Mouse (Mus musculus) CH12.LX (cell line): ENCODE measurements at regions not wholly inside any gene's neighbourhood (a gene's known extent, or its start where the extent isn't known, plus 50 kb on each side); places are given as distances from the start of the nearest gene placed in this dataset.
A peak's percentile ranks its signal among the peaks of the same experiment; 100 is the strongest.

ENCODE experiments used
- DNase-seq: peaks from one replicate; pipeline ENCODE4 v3.0.0-alpha.2; 2013; ENCODE audit errors: extremely low read depth
- H3K27ac ChIP-seq: 2 replicates; pipeline ENCODE4 v1.5.1; 2012; ENCODE audit warnings: low read depth, mild to moderate bottlenecking, control low read depth, moderate library complexity; ENCODE audit not compliant: insufficient read depth
- H3K27me3 ChIP-seq: replicated peaks from 2 replicates; pipeline ENCODE3; 2012; ENCODE audit warnings: inconsistent platforms
- H3K36me3 ChIP-seq, 2 experiments: replicated peaks in 1 of 2; 2 replicates each; pipeline versions ENCODE3 to v1.6.1; 2012; ENCODE audit warnings: inconsistent platforms in 1 of 2, low read length in 1 of 2, mild to moderate bottlenecking in 1 of 2, mixed read lengths in 1 of 2, moderate library complexity in 1 of 2; ENCODE audit not compliant: control insufficient read depth in 1 of 2, insufficient read depth in 1 of 2
- H3K4me1 ChIP-seq, 2 experiments: 2 replicates each; pipeline ENCODE4 v1.6.1; 2012; ENCODE audit warnings: inconsistent platforms in 1 of 2, moderate library complexity in 1 of 2; ENCODE audit not compliant: insufficient read depth in 2 of 2, control insufficient read depth in 1 of 2
- H3K4me2 ChIP-seq: 2 replicates; pipeline ENCODE4 v1.6.1; 2012; ENCODE audit warnings: low read depth, mild to moderate bottlenecking, control low read depth; ENCODE audit not compliant: poor library complexity, insufficient read depth, severe bottlenecking
- H3K4me3 ChIP-seq, 3 experiments: fragments of 150-350 bp in 1 of 3; sonication (generic) in 1 of 3; replicated peaks in 1 of 3; 2 replicates each; pipeline versions ENCODE3 to v1.5.1; 2011 to 2012; ENCODE audit warnings: low read depth in 2 of 3, low read length in 2 of 3, mild to moderate bottlenecking in 2 of 3, moderate library complexity in 2 of 3, control low read depth in 1 of 3, improper control_type of control experiment in 1 of 3, inconsistent platforms in 1 of 3, mixed read lengths in 1 of 3; ENCODE audit not compliant: poor library complexity in 1 of 3
- H3K79me2 ChIP-seq: replicated peaks from 2 replicates; pipeline ENCODE4 v1.6.1; 2012; ENCODE audit warnings: mild to moderate bottlenecking, moderate library complexity; ENCODE audit not compliant: control insufficient read depth, poor library complexity, insufficient read depth, severe bottlenecking; ENCODE audit errors: extremely low read depth
- H3K9ac ChIP-seq: 2 replicates; pipeline ENCODE4 v1.6.1; 2012; ENCODE audit warnings: low read depth, mild to moderate bottlenecking, control low read depth, moderate library complexity; ENCODE audit not compliant: insufficient read depth
- H3K9me3 ChIP-seq: replicated peaks from 2 replicates; pipeline ENCODE3; 2012; ENCODE audit warnings: low read length, inconsistent platforms, mixed read lengths
- BHLHE40 ChIP-seq: IDR thresholded peaks from 2 replicates; pipeline ENCODE4 v1.6.1; 2011; ENCODE audit warnings: mild to moderate bottlenecking, low read depth, low read length, improper control_type of control experiment
- CHD2 ChIP-seq: IDR thresholded peaks from 2 replicates; pipeline ENCODE4 v1.6.1; 2011; ENCODE audit warnings: low read length, improper control_type of control experiment
- CTCF ChIP-seq, 2 experiments: IDR thresholded peaks in 1 of 2; conservative IDR thresholded peaks in 1 of 2; 2 replicates each; pipeline ENCODE4 v1.5.1; 2011 to 2012; ENCODE audit warnings: low read depth in 2 of 2, low read length in 2 of 2, improper control_type of control experiment in 1 of 2, inconsistent platforms in 1 of 2, mild to moderate bottlenecking in 1 of 2, moderate library complexity in 1 of 2
- ELF1 ChIP-seq: IDR thresholded peaks from 2 replicates; pipeline ENCODE4 v1.6.1; 2014; ENCODE audit warnings: low read depth, mild to moderate bottlenecking, inconsistent platforms, low read length, improper control_type of control experiment
- EP300 ChIP-seq: IDR thresholded peaks from 2 replicates; pipeline ENCODE4 v1.6.1; 2011; ENCODE audit warnings: low read length, improper control_type of control experiment
- ETS1 ChIP-seq: conservative IDR thresholded peaks from 2 replicates; pipeline ENCODE4 v1.6.1; 2012; ENCODE audit warnings: low read depth, mild to moderate bottlenecking, inconsistent platforms, low read length, improper control_type of control experiment, moderate library complexity
- GABPA ChIP-seq: IDR thresholded peaks from 2 replicates; pipeline ENCODE4 v1.6.1; 2012; ENCODE audit warnings: low read depth, low read length, improper control_type of control experiment, inconsistent platforms; ENCODE audit not compliant: insufficient replicate concordance
- MAX ChIP-seq: IDR thresholded peaks from 2 replicates; pipeline ENCODE4 v1.6.1; 2011; ENCODE audit warnings: low read length, improper control_type of control experiment
- MAZ ChIP-seq: IDR thresholded peaks from 2 replicates; pipeline ENCODE4 v1.6.1; 2012; ENCODE audit warnings: low read depth, mild to moderate bottlenecking, inconsistent platforms, low read length, improper control_type of control experiment, moderate library complexity
- MXI1 ChIP-seq: IDR thresholded peaks from 2 replicates; pipeline ENCODE4 v1.6.1; 2011; ENCODE audit warnings: mild to moderate bottlenecking, low read depth, low read length, improper control_type of control experiment
- NRF1 ChIP-seq: IDR thresholded peaks from 2 replicates; pipeline ENCODE4 v1.6.1; 2014; ENCODE audit warnings: low read depth, mild to moderate bottlenecking, inconsistent platforms, low read length, improper control_type of control experiment, moderate library complexity
- RAD21 ChIP-seq: IDR thresholded peaks from 2 replicates; pipeline ENCODE4 v1.6.1; 2011; ENCODE audit warnings: low read depth, mild to moderate bottlenecking, low read length, improper control_type of control experiment, moderate library complexity
- SMC3 ChIP-seq: IDR thresholded peaks from 2 replicates; pipeline ENCODE4 v1.6.1; 2011; ENCODE audit warnings: low read depth, low read length, improper control_type of control experiment
- TCF12 ChIP-seq: IDR thresholded peaks from 2 replicates; pipeline ENCODE4 v1.6.1; 2014; ENCODE audit warnings: low read depth, mild to moderate bottlenecking, inconsistent platforms, low read length, improper control_type of control experiment
- ZKSCAN1 ChIP-seq: IDR thresholded peaks from 2 replicates; pipeline ENCODE4 v1.6.1; 2012; ENCODE audit warnings: low read depth, inconsistent platforms, low read length, improper control_type of control experiment, borderline replicate concordance
- dilution Hi-C: fragments of 300-500 bp; cut with MboI; formaldehyde crosslinking; loops from 2 replicates; pipeline ENCODE4 v1.14.3; 2020; ENCODE audit warnings: low sequenced_read_pairs; ENCODE audit not compliant: extremely low pct_unique_long_range_greater_than_20kb, extremely low pct_ligation_motif_present
- in situ Hi-C: fragments of 300-500 bp; cut with MboI; formaldehyde crosslinking; loops from 3 replicates; pipeline ENCODE4 v1.14.3; 2019; ENCODE audit warnings: low sequenced_read_pairs, low pct_ligation_motif_present, low pct_unique_long_range_greater_than_20kb, mixed read lengths

- no peaks in the 10 kb centered on the region for H3K79me2 ChIP-seq
- H3K4me3 ChIP-seq = no peak overlapping the region
- DNase-seq = peak; percentile 47
- H3K9ac ChIP-seq = no peak overlapping the region
- H3K9me3 ChIP-seq = no peaks in the 10 kb centered on the region
- H3K4me1 ChIP-seq = peaks cover 7 to 43% of the 10 kb centered on the region in 2 experiments; a peak in 3 of 4 replicates
- TF ChIP-seq GABPA (no peak), ZKSCAN1 (no peak), MXI1 (no peak), CHD2 (no peak), TCF12 (0 out of 2 replicates have a peak, but pooled peaks have one; percentile 25), NRF1 (no peak), ETS1 (no peak), MAX (no peak)
- no peak overlapping the region for H3K4me2 ChIP-seq
- no peaks in the 10 kb centered on the region for H3K36me3 ChIP-seq
- H3K27ac ChIP-seq = no peak overlapping the region
- dilution Hi-C loops (no loop called here), in situ Hi-C loops (no loop called here)
- peaks cover 2% of the 10 kb centered on the region for H3K27me3 ChIP-seq
Measured at GRCm38 (mm10) chr16:13013891-13014644, 95.4 kb upstream of the Ercc4 start.

GRCm38 (mm10) chr16:13022875-13023274, 86.6 kb upstream of the Ercc4 start:
- peak; percentile 70 for DNase-seq
- TF ChIP-seq RAD21 (peak; percentile 40), BHLHE40 (no peak), MAZ (no peak), SMC3 (peak; percentile 83), EP300 (no peak), ELF1 (no peak), CTCF (conservative IDR thresholded peaks at IDR 0.05 in 1 of 2, IDR thresholded peaks at IDR 0.05 in 1 of 2; ENCODE audit: low read depth in 2 of 2, low read length in 2 of 2) (peak; percentile 87 to 91)

More at GRCm38 (mm10) chr16:13022875-13023274, 86.6 kb upstream of the Ercc4 start:
- dilution Hi-C loops = no loop called here
- no peak overlapping the region for H3K4me3 ChIP-seq
- in situ Hi-C loops = no loop called here
- H3K27me3 ChIP-seq = peaks cover 17% of the 10 kb centered on the region
- H3K4me1 ChIP-seq = no peaks in the 10 kb centered on the region
- no peak overlapping the region for H3K27ac ChIP-seq
- H3K36me3 ChIP-seq = no peaks in the 10 kb centered on the region
- no peaks in the 10 kb centered on the region for H3K9me3 ChIP-seq
- no peaks in the 10 kb centered on the region for H3K79me2 ChIP-seq
- no peak overlapping the region for H3K4me2 ChIP-seq
- H3K9ac ChIP-seq = no peak overlapping the region
